Mouse (Mus musculus) embryonic fibroblast, embryonic 13.5 days (primary cell): ENCODE measurements around the gene Sdk1. TPM values are rescaled to one million over a fixed set of nuclear protein-coding genes. Genes with fewer than 3 reads are reported as not detected.

Experiments
- H3K27ac ChIP-seq: 2 replicates; pipeline ENCODE4 v1.5.1; 2012; ENCODE audit warnings: low read length, control low read depth, inconsistent platforms; ENCODE audit not compliant: insufficient read depth
- H3K4me1 ChIP-seq: 2 replicates; pipeline ENCODE4 v1.6.1; 2011; ENCODE audit warnings: low read length; ENCODE audit not compliant: control insufficient read depth, insufficient read depth
- H3K4me3 ChIP-seq: 2 replicates; pipeline ENCODE4 v1.5.1; 2011; ENCODE audit warnings: mild to moderate bottlenecking, control low read depth, low read length; ENCODE audit not compliant: insufficient read depth
- CTCF ChIP-seq: IDR thresholded peaks from 2 replicates; pipeline ENCODE4 v1.5.1; 2011; ENCODE audit warnings: mild to moderate bottlenecking, control low read depth, low read length, moderate library complexity, borderline replicate concordance; ENCODE audit not compliant: insufficient read depth
- POLR2A ChIP-seq: IDR thresholded peaks from 2 replicates; pipeline ENCODE4 v1.6.1; 2011; ENCODE audit warnings: low read depth, mild to moderate bottlenecking, control low read depth, low read length, moderate library complexity
- polyA plus RNA-seq: library from polyadenylated mRNA; stranded (reverse); fragments of >200 nt; gene quantifications from 2 replicates; pipeline ENCODE4 v1.2.4, GENCODE M21; 2011; ENCODE audit warnings: low read depth; ENCODE audit not compliant: missing spikeins, insufficient read length

Gene Sdk1
- polyA plus RNA-seq, 1 experiment, result 6.7 TPM

DNA sequence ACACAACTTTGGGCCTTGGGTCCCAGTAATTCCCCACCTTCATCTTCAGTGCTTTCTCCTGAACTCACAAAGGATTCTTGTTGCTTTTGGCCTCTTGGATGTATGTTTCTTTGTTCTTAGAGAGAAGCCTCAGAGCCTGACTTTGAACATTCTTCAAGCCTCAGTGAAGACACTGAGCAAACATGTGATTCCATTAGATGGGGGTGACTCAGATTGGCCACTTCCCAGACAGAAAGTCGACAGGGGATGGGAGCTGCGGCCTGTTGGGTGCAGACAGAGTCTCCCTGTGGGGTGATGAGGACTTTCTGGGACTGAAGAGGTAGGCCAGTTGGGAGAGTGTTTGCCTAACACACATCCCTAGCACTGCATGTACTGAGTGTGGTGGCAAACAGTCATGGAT is 405.3 kb downstream of the Sdk1 start:
- TF ChIP-seq CTCF, result no peak
- no peak for TF ChIP-seq POLR2A
- H3K4me3 ChIP-seq, result no peak overlapping the region
- no peak overlapping the region for H3K27ac ChIP-seq
- no peaks in the 10 kb centered on the region for H3K4me1 ChIP-seq

DNA sequence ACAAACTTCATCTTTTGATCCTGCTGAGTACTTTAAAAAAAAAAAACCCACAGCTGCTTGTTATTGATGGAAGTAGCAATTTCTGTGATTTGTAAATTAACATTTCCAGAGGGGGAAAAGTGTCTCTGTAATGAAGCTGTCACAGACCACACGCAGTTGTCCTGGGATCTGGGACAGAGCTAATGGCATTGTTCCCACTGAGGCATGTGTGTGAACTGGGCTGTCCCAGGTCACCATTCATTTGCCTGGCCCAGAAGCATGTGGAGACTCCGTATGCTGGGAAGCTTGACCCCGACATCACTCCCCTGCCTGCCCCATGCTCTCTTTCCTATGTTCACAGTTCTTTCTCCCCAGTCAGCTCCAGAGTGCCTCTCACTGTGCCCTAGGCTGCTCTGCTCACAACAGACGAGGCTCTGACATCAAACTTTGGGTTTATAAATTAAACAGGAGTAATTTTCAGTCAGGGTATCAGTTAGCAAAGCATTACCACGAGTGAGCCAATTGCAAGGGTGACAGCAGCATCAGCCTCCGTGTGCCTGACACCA is 408.6 kb downstream of the Sdk1 start:
- no peak overlapping the region for H3K4me3 ChIP-seq
- TF ChIP-seq POLR2A, result no peak
- H3K27ac ChIP-seq, result no peak overlapping the region
- no peaks in the 10 kb centered on the region for H3K4me1 ChIP-seq

DNA sequence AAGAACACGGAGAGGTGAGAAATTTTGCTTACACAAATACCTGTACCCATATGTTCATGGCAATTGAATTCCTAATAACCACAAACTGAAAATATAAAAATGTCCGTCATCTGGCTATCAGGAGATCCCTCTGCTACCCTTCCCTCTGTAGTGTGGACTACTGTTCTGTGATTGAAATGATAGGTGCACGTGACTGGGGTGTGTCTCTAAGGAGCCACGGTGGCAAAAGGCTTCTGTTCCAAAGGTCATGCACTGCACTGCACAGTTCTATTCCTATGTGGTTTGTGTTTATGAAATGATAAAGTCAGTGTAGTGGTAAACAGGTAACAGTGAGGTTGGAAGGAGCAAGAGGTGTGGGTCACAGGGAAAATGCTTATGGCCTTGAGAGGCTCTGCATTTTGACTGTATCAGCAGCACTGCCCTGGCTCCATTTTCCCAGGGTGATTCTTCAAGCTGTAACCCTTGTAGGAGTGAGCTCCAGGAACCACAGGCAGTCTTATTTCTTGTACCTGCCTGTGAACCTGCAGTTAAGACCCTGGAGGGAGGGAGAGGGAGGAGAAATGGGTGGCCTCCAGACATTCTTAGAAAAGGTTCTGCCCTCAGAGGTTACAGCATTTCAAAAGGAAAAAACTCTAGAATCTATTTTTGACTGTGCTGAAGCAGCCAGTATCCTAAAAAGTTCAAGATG is 410.5 kb downstream of the Sdk1 start:
- Histone ChIP-seq H3K4me3 (no peak overlapping the region), H3K27ac (no peak overlapping the region), H3K4me1 (no peaks in the 10 kb centered on the region)
- TF ChIP-seq CTCF, result no peak
- TF ChIP-seq POLR2A, result no peak

DNA sequence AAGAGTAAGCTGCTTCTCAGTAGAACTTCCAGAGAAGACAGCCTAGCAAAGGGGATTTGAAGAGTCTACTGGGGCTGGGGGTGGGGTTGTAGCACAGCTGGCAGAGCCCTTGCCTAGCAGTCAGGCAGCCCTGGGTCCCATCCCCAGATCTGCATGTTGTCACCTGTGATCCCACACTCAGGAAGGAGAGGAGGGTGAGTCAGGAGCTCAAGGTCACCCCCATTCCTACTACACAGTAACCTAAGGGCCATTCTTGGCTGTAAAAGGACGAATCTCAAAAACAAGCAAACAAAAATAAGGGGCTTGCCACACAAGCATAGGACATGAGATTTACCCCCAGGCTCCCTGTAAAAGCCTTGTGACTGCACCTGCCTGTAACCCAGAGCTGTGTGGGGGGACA is 435.1 kb downstream of the Sdk1 start:
- no peak overlapping the region for H3K4me3 ChIP-seq
- no peak overlapping the region for H3K27ac ChIP-seq
- no peaks in the 10 kb centered on the region for H3K4me1 ChIP-seq
- TF ChIP-seq POLR2A (no peak), CTCF (no peak)

DNA sequence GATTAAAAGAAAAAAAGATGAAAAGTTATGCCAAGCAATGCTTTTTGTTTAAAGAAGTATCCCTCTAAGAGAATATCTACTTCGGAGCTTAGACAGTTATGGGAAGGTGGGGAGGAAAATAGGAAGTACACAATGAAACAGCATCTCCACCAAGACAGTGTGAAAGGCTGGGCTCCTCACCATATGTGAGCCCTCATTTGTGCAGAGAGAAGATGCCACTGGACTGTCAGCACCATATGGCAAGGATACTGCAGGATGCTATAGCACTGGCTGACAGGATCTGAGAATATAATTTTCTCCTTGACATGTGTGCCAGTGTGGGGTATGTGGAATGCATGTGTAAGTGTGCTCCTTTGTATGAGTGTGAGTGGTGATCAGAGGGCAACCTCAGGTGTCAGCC is 435.7 kb downstream of the Sdk1 start:
- no peak overlapping the region for H3K27ac ChIP-seq
- H3K4me1 ChIP-seq, result no peaks in the 10 kb centered on the region
- no peak overlapping the region for H3K4me3 ChIP-seq
- no peak for TF ChIP-seq CTCF
- no peak for TF ChIP-seq POLR2A

DNA sequence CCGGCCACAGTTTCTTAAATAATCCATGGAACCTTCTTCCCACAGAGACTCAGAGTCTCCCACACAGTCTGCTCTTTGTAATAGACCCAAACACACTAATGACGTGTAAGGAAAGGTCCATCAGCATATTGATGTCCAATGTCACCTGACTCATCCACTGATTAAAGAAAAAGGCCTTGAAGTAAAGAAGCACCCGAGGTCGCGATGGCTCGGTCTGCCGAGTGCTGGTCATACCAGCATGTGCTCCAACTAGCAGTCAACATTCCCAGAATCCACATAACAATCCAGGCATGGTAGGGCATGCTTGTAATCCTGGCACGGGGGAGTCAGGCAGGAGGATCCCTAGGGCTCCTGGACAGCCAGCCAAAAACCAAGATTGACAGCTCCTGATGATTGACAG is 436.6 kb downstream of the Sdk1 start:
- H3K4me3 ChIP-seq, result no peak overlapping the region
- H3K27ac ChIP-seq, result no peak overlapping the region
- H3K4me1 ChIP-seq, result no peaks in the 10 kb centered on the region
- TF ChIP-seq CTCF (no peak), POLR2A (no peak)

DNA sequence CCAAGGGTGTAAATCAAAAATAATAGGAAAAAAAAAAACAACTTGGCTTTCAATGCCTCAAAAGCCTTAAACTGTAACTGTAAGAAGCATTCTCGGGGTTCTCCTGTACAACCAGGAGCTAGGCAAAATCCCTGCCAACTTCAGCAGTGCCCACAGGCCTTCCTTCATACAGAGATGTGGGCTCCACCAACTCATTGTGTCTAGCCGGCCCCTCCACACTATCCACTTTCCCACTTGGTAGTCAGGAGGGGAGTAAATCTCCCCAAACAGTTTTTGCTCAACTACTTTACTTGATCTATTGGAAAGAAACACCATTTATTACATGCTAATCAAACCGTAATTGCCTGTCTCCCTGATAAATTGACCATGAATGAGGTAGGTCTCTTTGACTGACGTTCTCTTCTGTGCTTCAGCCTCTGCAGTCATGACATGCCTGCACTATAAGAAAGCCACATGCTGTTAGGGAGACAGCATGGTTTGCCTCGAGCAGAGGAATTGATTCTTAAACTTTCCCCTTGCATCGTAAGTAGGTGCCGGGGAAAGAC is 445.7 kb downstream of the Sdk1 start:
- Histone ChIP-seq H3K4me3 (no peak overlapping the region), H3K4me1 (no peaks in the 10 kb centered on the region), H3K27ac (no peak overlapping the region)
- TF ChIP-seq POLR2A (no peak), CTCF (no peak)

DNA sequence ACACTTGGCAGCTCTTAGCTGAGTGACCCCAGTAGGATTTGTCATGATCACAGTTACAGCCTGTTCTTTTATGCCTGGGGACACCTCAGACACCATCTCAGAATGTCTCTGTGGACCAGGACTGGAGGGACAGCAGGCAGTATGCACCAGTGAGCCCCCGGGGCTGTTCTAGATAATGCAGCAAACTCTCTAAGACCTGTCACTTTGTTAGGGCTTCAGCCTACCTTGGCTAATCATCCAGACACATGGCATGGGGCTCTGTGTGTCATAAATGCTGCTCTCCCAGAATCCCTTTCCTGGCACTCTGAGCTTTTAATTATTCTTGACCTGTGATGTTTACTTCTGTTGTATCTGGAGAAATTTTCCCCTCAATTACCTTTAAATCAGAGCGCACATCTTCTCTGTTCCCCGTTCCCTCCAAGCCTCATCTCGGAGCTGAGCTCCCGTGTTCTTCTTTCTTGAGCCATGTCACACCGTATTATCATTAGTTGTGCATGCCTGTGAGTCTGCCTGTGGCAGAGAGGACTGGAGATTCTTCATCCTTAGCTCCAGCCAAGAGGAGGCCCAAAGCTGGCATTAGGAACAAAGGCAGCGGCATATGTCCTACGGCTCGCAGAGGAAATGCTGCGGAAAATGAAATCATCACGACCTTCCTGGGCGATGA is 448.3 kb downstream of the Sdk1 start:
- Histone ChIP-seq H3K27ac (no peak overlapping the region), H3K4me1 (no peaks in the 10 kb centered on the region), H3K4me3 (no peak overlapping the region)
- TF ChIP-seq POLR2A (no peak), CTCF (no peak)

DNA sequence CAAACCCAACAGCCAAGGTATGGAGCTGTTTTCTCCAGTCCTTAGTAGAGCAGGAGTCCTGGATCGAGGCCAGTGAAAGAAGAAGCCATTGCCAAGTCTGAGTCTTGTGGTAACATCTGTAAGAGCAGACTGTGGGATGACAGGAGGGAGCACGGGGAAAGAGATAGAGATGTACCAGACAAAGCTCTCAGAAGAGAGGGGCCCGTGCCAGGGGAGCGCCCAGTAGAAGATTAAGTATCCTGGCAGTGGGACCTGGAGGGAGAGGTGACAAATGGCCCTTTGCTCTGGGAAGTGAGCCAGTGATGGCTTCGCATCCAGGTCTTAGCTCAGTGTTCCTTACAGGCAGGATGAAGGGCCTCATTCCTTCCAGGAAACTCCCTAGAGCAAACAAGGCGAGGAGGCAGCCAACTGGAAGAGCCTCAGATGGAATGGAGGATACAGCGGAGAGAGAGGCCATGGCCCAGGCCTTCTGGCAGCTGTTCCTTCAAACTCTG is 450.2 kb downstream of the Sdk1 start:
- no peaks in the 10 kb centered on the region for H3K4me1 ChIP-seq
- no peak overlapping the region for H3K27ac ChIP-seq
- TF ChIP-seq CTCF (no peak), POLR2A (no peak)
- H3K4me3 ChIP-seq, result no peak overlapping the region

DNA sequence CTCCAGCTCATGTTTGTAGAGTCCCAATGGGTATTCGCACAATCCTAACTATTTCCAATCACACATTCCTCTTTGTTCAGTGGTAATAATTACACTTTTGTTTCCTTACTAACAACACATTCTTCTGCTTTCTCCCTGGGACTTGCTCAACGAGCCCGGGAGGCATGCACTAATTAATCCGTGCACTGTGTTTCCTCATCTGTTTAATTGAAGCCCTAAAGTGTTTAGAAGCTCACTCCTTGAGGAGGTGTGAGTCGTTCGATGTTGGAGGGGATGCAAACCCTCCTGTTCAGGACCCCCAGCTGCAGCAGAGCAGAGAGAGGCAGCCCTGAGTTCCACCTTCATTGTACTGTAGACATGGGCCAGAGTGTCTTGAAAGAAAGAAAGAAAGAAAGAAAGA is 452.4 kb downstream of the Sdk1 start:
- TF ChIP-seq POLR2A (no peak), CTCF (no peak)
- Histone ChIP-seq H3K4me1 (no peaks in the 10 kb centered on the region), H3K4me3 (no peak overlapping the region), H3K27ac (no peak overlapping the region)
